Mouse (Mus musculus): ENCODE results near the gene Rfng.

DNA sequence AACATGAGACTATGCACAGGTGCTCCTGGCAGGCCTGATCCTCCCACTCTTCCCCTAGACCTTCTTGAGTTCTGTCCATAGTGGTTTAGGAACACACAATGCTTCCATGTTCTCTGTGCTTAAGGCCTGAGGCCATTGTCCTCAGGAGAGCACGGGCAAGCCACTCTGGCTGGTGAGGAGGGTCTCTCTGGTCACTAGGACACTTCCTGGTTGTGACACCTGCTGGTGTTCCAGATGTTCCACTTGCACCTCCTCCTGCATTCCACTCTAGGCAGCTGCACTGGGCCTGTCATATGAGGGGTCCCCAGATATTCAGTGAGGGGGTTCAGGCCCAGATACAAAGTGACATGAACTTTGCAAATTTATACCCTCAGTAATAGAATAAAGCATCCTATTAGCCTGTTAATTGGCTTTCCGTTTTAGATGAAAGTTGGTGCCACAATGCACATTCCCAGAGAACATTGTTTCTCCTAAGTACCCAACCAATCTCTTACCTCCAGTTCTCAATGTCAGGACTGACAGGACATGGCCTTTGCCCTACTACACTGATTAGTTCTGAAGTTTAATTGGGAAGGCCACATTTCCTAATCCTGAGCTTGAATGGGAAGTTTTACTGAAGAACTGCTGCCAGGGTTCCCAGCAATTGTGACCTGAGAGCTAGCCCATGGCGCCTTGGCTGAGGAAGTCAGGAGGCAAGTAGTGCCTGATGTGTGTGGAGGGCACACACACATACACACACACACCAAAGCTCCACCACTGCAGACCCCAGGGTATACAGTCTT is 47.8 kb upstream of the Rfng start:
- no peak for TF ChIP-seq CTCF (IDR thresholded peaks at IDR 0.05; ENCODE audit: low read depth, low read length)
- TF ChIP-seq POLR2A (IDR thresholded peaks at IDR 0.05; ENCODE audit: extremely low read depth, insufficient read depth, low read length), result no peak

All from liver, adult 2 months (tissue).